Mouse (Mus musculus): ENCODE measurements around the gene Elmo2.

Gene Elmo2

DNA sequence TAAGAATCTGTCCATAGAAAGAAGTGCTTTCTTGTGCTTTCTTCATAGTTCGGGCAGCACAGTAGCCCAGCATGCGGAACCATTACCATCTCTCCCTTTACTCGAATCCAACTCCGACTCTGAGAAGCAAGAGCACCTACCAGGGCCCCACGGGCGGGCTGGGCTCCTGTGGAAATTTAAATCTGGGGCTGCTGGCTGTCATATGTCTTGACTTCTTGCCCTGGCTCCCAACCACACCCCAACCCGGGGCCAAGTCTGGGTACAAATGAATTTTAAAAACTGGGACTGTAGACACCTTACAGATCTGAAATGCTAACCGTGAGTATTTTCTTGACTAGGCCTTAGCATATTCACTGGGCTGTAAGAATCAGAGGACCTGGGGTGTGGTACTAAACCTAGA lies 73.0 kb downstream of the Elmo2 start:
- no peak for DNase-seq

- no peak for DNase-seq
Observed at GRCm38 (mm10) chr2:165252801-165253200, 73.5 kb downstream of the Elmo2 start.

DNA sequence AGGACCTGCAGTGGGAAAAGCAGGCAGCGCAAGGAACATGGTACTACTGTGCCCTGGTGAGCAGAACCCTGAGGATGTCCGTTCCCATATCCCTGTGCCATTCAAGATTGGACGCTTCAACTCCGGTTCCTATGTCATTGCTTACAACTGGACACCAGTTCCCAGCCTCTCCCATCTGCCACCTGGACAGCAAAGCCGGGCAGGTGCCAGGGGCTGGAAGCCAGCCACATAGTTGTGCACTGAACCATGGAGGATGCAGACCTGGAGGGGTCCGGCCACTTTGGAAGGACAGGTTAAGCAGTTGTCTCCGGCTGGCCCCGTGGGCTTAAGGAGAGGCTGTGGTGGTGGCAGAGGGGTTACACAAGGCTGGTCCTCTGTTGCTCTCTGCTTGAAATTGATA lies 73.9 kb downstream of the Elmo2 start:
- DNase-seq: no peak

GRCm38 (mm10) chr2:165250903-165251302 lies 75.4 kb downstream of the Elmo2 start:
- no peak for DNase-seq

DNA sequence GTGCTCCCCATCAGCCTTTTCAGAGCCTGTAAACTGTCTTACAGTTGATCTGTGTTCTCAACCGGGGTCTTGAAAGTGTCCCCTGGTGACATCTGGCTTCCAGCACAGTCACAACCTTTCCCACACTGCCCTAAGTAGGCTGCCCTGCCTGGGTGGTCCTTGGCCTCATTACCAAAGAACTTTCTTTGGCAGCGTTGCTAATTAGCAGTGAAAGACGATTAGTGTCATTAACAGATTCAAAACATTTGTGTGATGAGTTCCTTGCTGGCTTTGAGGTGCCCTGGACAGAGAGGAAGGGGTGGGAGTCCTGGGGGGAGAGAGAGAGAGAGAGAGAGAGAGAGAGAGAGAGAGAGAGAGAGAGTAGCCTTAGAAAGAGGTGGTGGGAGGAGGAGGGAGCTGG lies 77.3 kb downstream of the Elmo2 start:
- DNase-seq: no peak

- no peak for DNase-seq
Observed at GRCm38 (mm10) chr2:165246349-165246748, 79.9 kb downstream of the Elmo2 start.

- no peak for DNase-seq
Observed at GRCm38 (mm10) chr2:165243122-165243720, 83.1 kb downstream of the Elmo2 start.

DNA sequence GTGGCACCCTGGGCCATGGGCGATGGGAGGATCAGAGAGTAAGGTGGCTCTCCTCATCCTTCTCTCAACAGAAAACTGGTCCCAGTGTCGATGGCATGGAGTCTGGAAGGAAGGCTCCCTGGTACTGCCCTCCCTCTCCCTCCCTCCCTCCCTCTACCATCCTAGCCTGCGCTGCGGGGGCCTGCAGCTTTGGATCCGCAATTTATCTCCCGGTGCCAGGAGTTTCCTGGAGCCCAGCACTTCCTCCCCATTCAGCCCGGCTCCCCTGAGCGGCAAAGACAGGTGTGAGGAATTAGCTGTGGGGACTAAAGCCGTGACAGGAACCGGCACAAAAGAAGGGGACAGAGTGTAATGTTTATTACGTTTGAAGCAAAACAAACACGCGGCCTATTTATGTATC lies 83.7 kb downstream of the Elmo2 start:
- DNase-seq: no peak

DNA sequence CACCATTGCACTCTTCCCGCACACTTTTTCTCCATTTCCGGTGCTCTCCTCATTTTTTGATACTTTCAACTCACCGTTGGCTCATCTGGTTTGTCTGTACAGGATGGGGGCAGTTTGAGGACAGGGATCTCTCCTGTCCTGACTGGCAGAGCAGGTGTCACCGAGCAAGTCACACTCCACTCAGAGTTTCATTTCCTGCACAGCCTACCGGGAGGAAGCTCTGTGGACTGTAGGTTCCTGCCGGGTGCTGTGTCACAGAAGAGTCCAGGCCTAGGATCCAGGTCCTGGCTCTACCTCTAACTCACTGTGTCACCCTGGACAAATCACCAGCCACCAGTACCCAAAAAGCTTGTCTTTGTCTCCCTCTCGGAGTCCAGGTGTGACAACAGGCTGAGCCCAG lies 84.5 kb downstream of the Elmo2 start:
- no peak for DNase-seq

DNA sequence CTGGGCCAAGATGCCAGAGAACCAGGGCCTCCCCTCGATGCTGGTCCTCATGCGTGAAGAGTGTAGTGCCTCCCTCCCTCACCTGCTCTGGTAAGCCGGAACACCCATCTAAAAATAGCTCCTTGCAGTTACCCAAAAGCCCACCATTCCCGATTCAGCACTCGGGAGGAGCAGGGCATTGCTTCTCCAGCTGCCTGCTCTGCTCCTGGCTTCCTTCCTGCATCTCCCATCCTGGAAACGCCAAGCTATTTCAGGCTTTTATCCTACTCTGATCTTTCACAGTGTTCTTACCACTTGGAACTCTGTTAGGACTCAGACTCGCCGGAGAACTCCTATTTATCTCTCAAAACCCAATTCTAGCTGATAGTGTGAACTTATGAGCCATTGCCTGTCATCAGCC lies 85.9 kb downstream of the Elmo2 start:
- peak; percentile 26 for DNase-seq

DNA sequence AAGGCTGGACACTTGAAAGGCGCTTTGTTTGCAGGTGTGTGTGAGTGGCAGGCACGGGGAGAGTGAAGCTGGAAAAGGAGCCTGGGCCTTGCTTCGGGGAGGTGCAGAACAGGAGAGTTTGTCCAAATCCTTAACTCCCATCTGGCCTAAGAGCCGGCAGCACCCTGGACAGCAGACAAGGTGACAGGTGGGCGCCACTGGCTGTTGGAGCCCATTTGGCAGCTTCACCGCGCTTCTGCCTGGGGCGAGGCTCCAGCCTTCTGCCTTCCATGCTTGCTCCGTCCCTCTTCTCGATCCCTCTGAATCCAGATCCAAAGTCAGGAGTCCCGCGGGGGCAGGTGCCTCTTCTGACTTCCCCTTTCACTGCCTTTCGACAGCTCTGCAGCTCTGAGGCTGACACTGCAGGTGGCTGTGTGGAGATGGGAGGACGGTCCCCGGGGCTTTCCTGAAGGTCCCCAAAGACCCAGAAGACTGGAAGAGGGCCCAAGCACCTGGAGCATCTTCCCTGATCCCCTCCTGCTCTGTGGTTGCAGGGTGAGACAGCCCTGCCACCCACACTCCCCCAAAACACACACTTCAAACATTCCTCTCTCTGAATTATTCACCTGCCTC lies 86.6 kb downstream of the Elmo2 start:
- no peak for DNase-seq

DNA sequence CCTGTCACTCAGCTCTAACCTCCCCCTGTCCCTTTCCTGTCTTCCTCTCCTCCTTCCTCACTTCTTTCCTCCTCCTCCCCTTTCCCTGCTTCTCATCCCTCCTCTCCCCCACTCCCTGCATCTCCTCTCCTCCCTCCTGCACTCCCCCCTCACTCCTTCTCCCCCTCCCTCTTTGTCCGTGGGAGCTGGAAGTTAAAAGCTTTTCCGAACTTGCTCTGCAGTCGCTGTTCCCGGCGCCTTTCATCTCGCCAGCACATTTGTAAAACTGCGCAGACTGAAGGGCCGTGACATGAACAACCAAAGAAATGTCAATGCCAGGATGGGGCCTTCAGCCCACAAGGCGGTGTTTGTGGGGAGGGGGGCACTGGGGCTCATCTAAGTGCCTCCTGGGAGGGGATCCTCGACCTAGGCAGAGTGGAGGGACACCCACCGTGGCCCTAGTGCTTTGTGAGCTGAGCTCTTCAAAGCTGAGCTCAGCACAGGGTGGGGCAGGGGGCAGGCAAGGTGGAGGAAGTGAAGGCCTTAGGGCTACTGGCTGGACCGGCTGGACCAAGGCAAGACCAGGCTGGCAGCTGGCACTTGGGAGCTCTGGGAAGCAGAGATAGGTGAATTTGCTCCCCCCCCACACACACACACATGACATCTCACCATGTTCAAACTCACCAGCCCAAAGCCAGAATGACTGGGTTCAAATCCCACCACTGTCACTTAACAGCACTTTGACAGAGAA lies 87.7 kb downstream of the Elmo2 start:
- DNase-seq: no peak
